Mouse (Mus musculus) E14TG2a.4 (cell line): Measurements from ENCODE around the gene Spata31d1a.

Source experiments
- CTCF ChIP-seq: conservative IDR thresholded peaks from 2 replicates; pipeline ENCODE4 v1.5.1; 2014; ENCODE audit warnings: low read length
- NANOG ChIP-seq: IDR thresholded peaks from 2 replicates; pipeline ENCODE4 v1.6.1; 2014; ENCODE audit warnings: borderline replicate concordance, low read length, mixed read lengths
- POU5F1 ChIP-seq: IDR thresholded peaks from 2 replicates; pipeline ENCODE4 v1.6.1; 2014; ENCODE audit warnings: low read length, borderline replicate concordance

DNA sequence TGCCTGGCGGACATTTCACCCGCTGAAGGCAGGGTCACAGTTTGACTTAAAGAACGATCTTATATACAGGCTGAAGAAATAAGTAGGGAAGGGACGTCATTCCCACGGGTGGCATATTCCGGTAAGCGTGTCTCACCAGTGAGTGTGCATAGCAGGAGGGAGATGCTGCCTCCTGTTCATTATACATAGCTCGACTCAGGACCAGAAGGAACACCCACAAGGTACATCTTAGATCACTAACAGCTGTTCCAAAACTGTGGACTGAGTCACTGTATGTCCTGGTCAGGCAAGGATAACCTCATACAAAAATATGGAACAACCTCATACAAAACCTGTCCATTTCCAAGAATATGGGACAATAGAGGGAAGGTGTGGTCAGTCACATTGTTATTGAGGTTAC is 11.0 kb downstream of the Spata31d1a start:
- no peak for TF ChIP-seq CTCF
- TF ChIP-seq POU5F1 = no peak
- TF ChIP-seq NANOG = no peak
